Mouse (Mus musculus): ENCODE measurements around the gene Nipal3. TPM values are rescaled to one million over a fixed set of nuclear protein-coding genes. Genes with fewer than 3 reads are reported as not detected.

Gene Nipal3
- polyA plus RNA-seq, 1 experiment from 2014 or later, result 1.6 TPM

- no peak for DNase-seq
- peak overlapping the region; percentile 76 for H3K27ac ChIP-seq (ENCODE audit: low read depth)
- no peaks in the 10 kb centered on the region for H3K27me3 ChIP-seq (ENCODE audit: insufficient read depth, low read length)
- H3K4me2 ChIP-seq (ENCODE audit: low read depth, low read length), result peak overlapping the region; percentile 93
- H3K9ac ChIP-seq (replicated peaks), result peak overlapping the region; percentile 62
- H3K4me3 ChIP-seq (ENCODE audit: low read depth, low read length), result peak overlapping the region; percentile 66
- H3K36me3 ChIP-seq (replicated peaks; ENCODE audit: insufficient read depth, low read length), result no peaks in the 10 kb centered on the region
- TF ChIP-seq CTCF (IDR thresholded peaks at IDR 0.05; ENCODE audit: low read depth), result no peak
- ATAC-seq, result no peak
- H3K4me1 ChIP-seq (ENCODE audit: insufficient read depth), result peaks cover 13% of the 10 kb centered on the region
- H3K9me3 ChIP-seq (ENCODE audit: low read length), result no peaks in the 10 kb centered on the region
- 31% methylated on average over 11 of the region's 11 CpGs for WGBS (ENCODE audit: insufficient replicate concordance)
These were observed 60.4 kb downstream of the Nipal3 start for GRCm38 (mm10) chr4:135434395-135434789.

- no peaks in the 10 kb centered on the region for H3K9me3 ChIP-seq (ENCODE audit: low read length)
- no peak for TF ChIP-seq EP300 (IDR thresholded peaks at IDR 0.05; ENCODE audit: low read depth)
- TF ChIP-seq CTCF (IDR thresholded peaks at IDR 0.05; ENCODE audit: low read depth), result peak; percentile 44
- H3K9ac ChIP-seq (replicated peaks), result peak within 1 kb of the TSS; percentile 79
- under 1% methylated on average over 51 of the region's 79 CpGs for WGBS (ENCODE audit: insufficient replicate concordance)
- H3K4me1 ChIP-seq (ENCODE audit: insufficient read depth), result peaks cover 9% of the 10 kb centered on the region
- H3K27ac ChIP-seq (ENCODE audit: low read depth), result peak within 1 kb of the TSS; percentile 76
- peak within 1 kb of the TSS; percentile 66 for H3K4me3 ChIP-seq (ENCODE audit: low read depth, low read length)
- H3K27me3 ChIP-seq (ENCODE audit: insufficient read depth, low read length), result no peaks in the 10 kb centered on the region
- H3K4me2 ChIP-seq (ENCODE audit: low read depth, low read length), result peak within 1 kb of the TSS; percentile 93
- ATAC-seq (peak; percentile 92), DNase-seq (peak; percentile 95)
- H3K36me3 ChIP-seq (replicated peaks; ENCODE audit: insufficient read depth, low read length), result no peaks in the 10 kb centered on the region
These were observed 61.1 kb downstream of the Nipal3 start, which contains the start of gene Rcan3 for GRCm38 (mm10) chr4:135433443-135434394. TSS of gene Rcan3 (minus strand) at chr4:135433853.

- 19% methylated on average over 10 of the region's 10 CpGs for WGBS (ENCODE audit: insufficient replicate concordance)
- Histone ChIP-seq H3K27ac (ENCODE audit: low read depth) (no peak overlapping the region), H3K4me1 (ENCODE audit: insufficient read depth) (peaks cover 9% of the 10 kb centered on the region)
These were observed 61.8 kb downstream of the Nipal3 start for GRCm38 (mm10) chr4:135433086-135433442.

GRCm38 (mm10) chr4:135429990-135430760 is 64.7 kb downstream of the Nipal3 start:
- Histone ChIP-seq H3K9me3 (ENCODE audit: low read length) (no peaks in the 10 kb centered on the region), H3K36me3 (replicated peaks; ENCODE audit: insufficient read depth, low read length) (no peaks in the 10 kb centered on the region), H3K4me1 (ENCODE audit: insufficient read depth) (peaks cover 5% of the 10 kb centered on the region), H3K27ac (ENCODE audit: low read depth) (no peak overlapping the region), H3K4me2 (ENCODE audit: low read depth, low read length) (no peak overlapping the region), H3K4me3 (ENCODE audit: low read depth, low read length) (no peak overlapping the region), H3K9ac (replicated peaks) (no peak overlapping the region), H3K27me3 (ENCODE audit: insufficient read depth, low read length) (no peaks in the 10 kb centered on the region)
- TF ChIP-seq EP300 (IDR thresholded peaks at IDR 0.05; ENCODE audit: low read depth), result no peak
- no peak for TF ChIP-seq CTCF (IDR thresholded peaks at IDR 0.05; ENCODE audit: low read depth)
- WGBS (ENCODE audit: insufficient replicate concordance), result 62% methylated on average over 8 of the region's 8 CpGs
- ATAC-seq (no peak), DNase-seq (peak; percentile 34)

More at GRCm38 (mm10) chr4:135433086-135433442, 61.8 kb downstream of the Nipal3 start:
- DNase-seq (peak; percentile 26), ATAC-seq (no peak)
- Histone ChIP-seq H3K4me3 (ENCODE audit: low read depth, low read length) (peak overlapping the region; percentile 66), H3K9ac (replicated peaks) (peak overlapping the region; percentile 79), H3K4me2 (ENCODE audit: low read depth, low read length) (peak overlapping the region; percentile 93), H3K36me3 (replicated peaks; ENCODE audit: insufficient read depth, low read length) (no peaks in the 10 kb centered on the region), H3K27me3 (ENCODE audit: insufficient read depth, low read length) (no peaks in the 10 kb centered on the region), H3K9me3 (ENCODE audit: low read length) (no peaks in the 10 kb centered on the region)
- no peak for TF ChIP-seq CTCF (IDR thresholded peaks at IDR 0.05; ENCODE audit: low read depth)
- no peak for TF ChIP-seq EP300 (IDR thresholded peaks at IDR 0.05; ENCODE audit: low read depth)

- Histone ChIP-seq H3K9ac (replicated peaks) (no peak overlapping the region), H3K4me1 (ENCODE audit: insufficient read depth) (peaks cover 3% of the 10 kb centered on the region), H3K27ac (ENCODE audit: low read depth) (no peak overlapping the region), H3K36me3 (replicated peaks; ENCODE audit: insufficient read depth, low read length) (no peaks in the 10 kb centered on the region), H3K4me3 (ENCODE audit: low read depth, low read length) (no peak overlapping the region), H3K9me3 (ENCODE audit: low read length) (no peaks in the 10 kb centered on the region), H3K27me3 (ENCODE audit: insufficient read depth, low read length) (no peaks in the 10 kb centered on the region), H3K4me2 (ENCODE audit: low read depth, low read length) (no peak overlapping the region)
- no peak for ATAC-seq
- DNase-seq, result no peak
- TF ChIP-seq EP300 (IDR thresholded peaks at IDR 0.05; ENCODE audit: low read depth) (no peak), CTCF (IDR thresholded peaks at IDR 0.05; ENCODE audit: low read depth) (no peak)
- 44% methylated on average over 4 of the region's 4 CpGs for WGBS (ENCODE audit: insufficient replicate concordance)
These were observed 65.5 kb downstream of the Nipal3 start for GRCm38 (mm10) chr4:135429383-135429782.

GRCm38 (mm10) chr4:135426587-135426986 is 68.3 kb downstream of the Nipal3 start:
- no peak overlapping the region for H3K27ac ChIP-seq (ENCODE audit: low read depth)
- no peaks in the 10 kb centered on the region for H3K9me3 ChIP-seq (ENCODE audit: low read length)
- DNase-seq, result no peak
- H3K9ac ChIP-seq (replicated peaks), result no peak overlapping the region
- no peaks in the 10 kb centered on the region for H3K27me3 ChIP-seq (ENCODE audit: insufficient read depth, low read length)
- ATAC-seq, result no peak
- TF ChIP-seq CTCF (IDR thresholded peaks at IDR 0.05; ENCODE audit: low read depth) (no peak), EP300 (IDR thresholded peaks at IDR 0.05; ENCODE audit: low read depth) (no peak)
- H3K4me1 ChIP-seq (ENCODE audit: insufficient read depth), result no peaks in the 10 kb centered on the region; the same call in 1 of the 2 replicates
- H3K4me3 ChIP-seq (ENCODE audit: low read depth, low read length), result no peak overlapping the region
- peaks cover 2% of the 10 kb centered on the region; the same call in 1 of the 2 replicates for H3K36me3 ChIP-seq (replicated peaks; ENCODE audit: insufficient read depth, low read length)
- no peak overlapping the region for H3K4me2 ChIP-seq (ENCODE audit: low read depth, low read length)
- 75% methylated on average over 7 of the region's 7 CpGs for WGBS (ENCODE audit: insufficient replicate concordance)

All from liver, postnatal 0 days (tissue).